Mouse (Mus musculus) right cerebral cortex, postnatal 10 days (tissue): Measurements from ENCODE around the gene Clcc1.
A peak's percentile ranks its signal among the peaks of the same experiment; 100 is the strongest.

Experiments
- DNase-seq, 2 experiments: peaks; one replicate each; pipeline ENCODE4 v3.0.0; 2021; ENCODE audit warnings: low spot score in 2 of 2

The Clcc1 gene

GRCm38 (mm10) chr3:108701256-108701655 is 47.5 kb downstream of the Clcc1 start:
- no peak for DNase-seq

- no peak for DNase-seq
Observed at GRCm38 (mm10) chr3:108702789-108703188, 49.1 kb downstream of the Clcc1 start.

GRCm38 (mm10) chr3:108711296-108711695 is 57.6 kb downstream of the Clcc1 start:
- DNase-seq = no peak

- DNase-seq = no peak
Observed at GRCm38 (mm10) chr3:108713065-108713675, 59.5 kb downstream of the Clcc1 start.

GRCm38 (mm10) chr3:108714837-108715236 is 61.1 kb downstream of the Clcc1 start:
- no peak for DNase-seq

- DNase-seq = no peak
Observed at GRCm38 (mm10) chr3:108717896-108718502, 64.3 kb downstream of the Clcc1 start.

- no peak for DNase-seq
Observed at GRCm38 (mm10) chr3:108719357-108719756, 65.6 kb downstream of the Clcc1 start.

- DNase-seq = no peak
Observed at GRCm38 (mm10) chr3:108719761-108720160, 66.0 kb downstream of the Clcc1 start.

- peak; percentile 71 to 76 for DNase-seq
Observed at GRCm38 (mm10) chr3:108721076-108721991, 67.6 kb downstream of the Clcc1 start.

GRCm38 (mm10) chr3:108722036-108722872 is 68.5 kb downstream of the Clcc1 start, which contains the start of gene Gpsm2:
TSS of gene Gpsm2 (minus strand) at chr3:108722309.
- peak; percentile 98 for DNase-seq

GRCm38 (mm10) chr3:108726413-108726812 is 72.7 kb downstream of the Clcc1 start:
- no peak for DNase-seq

- DNase-seq = no peak
Observed at GRCm38 (mm10) chr3:108727344-108727743, 73.6 kb downstream of the Clcc1 start.

- no peak for DNase-seq
Observed at GRCm38 (mm10) chr3:108727776-108728175, 74.1 kb downstream of the Clcc1 start.
